Mouse (Mus musculus): ENCODE data around the gene Gm12355. TPM values are rescaled to one million over a fixed set of nuclear protein-coding genes. Genes with fewer than 3 reads are reported as not detected.
"Not testable (repeated sequence)": the region's sequence is repeated elsewhere in the genome, so short reads cannot be mapped to it uniquely, and the experiment has no call there.

Gene Gm12355
- polyA plus RNA-seq (2014; fragmentation: Nextera tagmentation; extraction: Ambion mirVana), result 1.2 and 1.4 TPM in 2 replicates

- H3K4me3 ChIP-seq (ENCODE audit: low read depth, low read length), result no peak within 1 kb of the TSS
- H3K27ac ChIP-seq (ENCODE audit: low read depth), result no peak within 1 kb of the TSS
- H3K36me3 ChIP-seq (ENCODE audit: insufficient read depth), result no peaks in the 10 kb centered on the region
- no peaks in the 10 kb centered on the region for H3K27me3 ChIP-seq (ENCODE audit: insufficient read depth, low read length)
- DNase-seq, result no peak
- no peak within 1 kb of the TSS for H3K9ac ChIP-seq
- H3K9me3 ChIP-seq (ENCODE audit: low read depth, low read length), result 0 out of 2 replicates have a peak, but pooled peaks cover 2% of the 10 kb centered on the region
- H3K4me1 ChIP-seq (ENCODE audit: insufficient read depth), result no peaks in the 10 kb centered on the region
- ATAC-seq (ENCODE audit: insufficient read depth), result no peak
- TF ChIP-seq CTCF (IDR thresholded peaks at IDR 0.05; ENCODE audit: low read depth), result no peak
- 83% methylated on average over 10 of the region's 10 CpGs for WGBS
- H3K4me2 ChIP-seq, result no peak within 1 kb of the TSS
Measured at GRCm38 (mm10) chr11:98625611-98626410, at the start of gene Gm12355, which contains the start of gene Gsdma3. TSS of gene Gm12355 (minus strand) at chr11:98625661. TSS of gene Gsdma3 (plus strand) at chr11:98626360.

- not testable (repeated sequence) for H3K9me3 ChIP-seq (ENCODE audit: low read depth, low read length); H3K4me2 ChIP-seq; H3K4me1 ChIP-seq (ENCODE audit: insufficient read depth); H3K27ac ChIP-seq (ENCODE audit: low read depth); H3K36me3 ChIP-seq (ENCODE audit: insufficient read depth); H3K9ac ChIP-seq; H3K4me3 ChIP-seq (ENCODE audit: low read depth, low read length); H3K27me3 ChIP-seq (ENCODE audit: insufficient read depth, low read length)
- ATAC-seq (ENCODE audit: insufficient read depth) (peak; percentile 56), DNase-seq (peak; percentile 77)
- TF ChIP-seq CTCF (IDR thresholded peaks at IDR 0.05; ENCODE audit: low read depth), result peak; percentile 67
- WGBS, result 5% methylated on average over 6 of the region's 7 CpGs
Measured at GRCm38 (mm10) chr11:98673136-98673535, 47.7 kb upstream of the Gm12355 start.

DNA sequence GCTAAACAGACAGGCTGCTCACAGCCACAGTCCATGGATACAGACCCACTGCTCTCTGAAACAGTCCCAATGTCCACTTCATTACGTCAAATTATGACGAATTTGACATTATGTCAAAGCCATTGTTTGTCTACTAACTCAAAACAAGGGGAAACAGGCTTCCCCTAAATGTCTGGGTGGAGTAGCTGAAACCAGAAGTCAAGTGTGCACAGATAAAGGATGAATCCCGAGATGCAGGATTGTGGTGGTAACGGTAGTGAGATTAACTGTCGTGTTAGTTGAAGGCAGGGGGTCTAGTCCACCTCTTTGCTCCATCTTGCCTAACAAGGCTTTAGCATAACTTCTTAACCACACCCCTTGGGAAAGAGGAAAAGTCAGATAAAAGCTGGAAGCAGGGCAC is 47.0 kb upstream of the Gm12355 start:
- no peak overlapping the region for H3K9ac ChIP-seq
- no peak overlapping the region for H3K4me3 ChIP-seq (ENCODE audit: low read depth, low read length)
- no peak for ATAC-seq (ENCODE audit: insufficient read depth)
- DNase-seq, result no peak
- H3K4me1 ChIP-seq (ENCODE audit: insufficient read depth), result no peaks in the 10 kb centered on the region
- 75% methylated on average over 5 of the region's 5 CpGs for WGBS
- no peaks in the 10 kb centered on the region for H3K9me3 ChIP-seq (ENCODE audit: low read depth, low read length)
- no peak for TF ChIP-seq CTCF (IDR thresholded peaks at IDR 0.05; ENCODE audit: low read depth)
- no peak overlapping the region for H3K4me2 ChIP-seq
- H3K36me3 ChIP-seq (ENCODE audit: insufficient read depth), result no peaks in the 10 kb centered on the region
- H3K27me3 ChIP-seq (ENCODE audit: insufficient read depth, low read length), result 0 out of 2 replicates have a peak, but pooled peaks cover 3% of the 10 kb centered on the region
- no peak overlapping the region for H3K27ac ChIP-seq (ENCODE audit: low read depth)

DNA sequence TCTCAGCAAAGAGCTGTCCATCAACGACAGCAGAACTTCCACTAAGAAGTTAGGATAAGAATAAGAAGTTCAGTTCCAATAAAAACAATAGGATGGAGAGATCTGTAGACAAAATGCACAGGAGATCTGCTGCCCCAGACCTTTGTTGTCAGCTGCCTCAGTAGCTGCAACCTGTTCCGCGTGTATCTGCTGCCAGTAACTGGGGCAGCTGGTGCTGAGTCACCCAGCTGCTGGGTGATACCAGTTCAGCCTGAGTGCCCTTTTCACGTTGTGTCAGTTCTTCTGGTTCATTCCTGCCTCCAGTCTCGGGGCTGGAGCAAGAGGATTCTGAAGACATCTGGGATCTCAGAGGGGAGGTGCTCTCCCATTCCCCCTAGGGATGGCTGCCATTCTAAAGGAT is 46.4 kb upstream of the Gm12355 start:
- H3K4me3 ChIP-seq (ENCODE audit: low read depth, low read length), result no peak overlapping the region
- no peak for TF ChIP-seq CTCF (IDR thresholded peaks at IDR 0.05; ENCODE audit: low read depth)
- H3K4me2 ChIP-seq, result no peak overlapping the region
- 0 out of 2 replicates have a peak, but pooled peaks cover 3% of the 10 kb centered on the region for H3K27me3 ChIP-seq (ENCODE audit: insufficient read depth, low read length)
- no peaks in the 10 kb centered on the region for H3K9me3 ChIP-seq (ENCODE audit: low read depth, low read length)
- H3K36me3 ChIP-seq (ENCODE audit: insufficient read depth), result no peaks in the 10 kb centered on the region
- H3K4me1 ChIP-seq (ENCODE audit: insufficient read depth), result no peaks in the 10 kb centered on the region
- WGBS, result 53% methylated on average over 5 of the region's 5 CpGs
- H3K9ac ChIP-seq, result no peak overlapping the region
- ATAC-seq (ENCODE audit: insufficient read depth) (no peak), DNase-seq (no peak)
- no peak overlapping the region for H3K27ac ChIP-seq (ENCODE audit: low read depth)

DNA sequence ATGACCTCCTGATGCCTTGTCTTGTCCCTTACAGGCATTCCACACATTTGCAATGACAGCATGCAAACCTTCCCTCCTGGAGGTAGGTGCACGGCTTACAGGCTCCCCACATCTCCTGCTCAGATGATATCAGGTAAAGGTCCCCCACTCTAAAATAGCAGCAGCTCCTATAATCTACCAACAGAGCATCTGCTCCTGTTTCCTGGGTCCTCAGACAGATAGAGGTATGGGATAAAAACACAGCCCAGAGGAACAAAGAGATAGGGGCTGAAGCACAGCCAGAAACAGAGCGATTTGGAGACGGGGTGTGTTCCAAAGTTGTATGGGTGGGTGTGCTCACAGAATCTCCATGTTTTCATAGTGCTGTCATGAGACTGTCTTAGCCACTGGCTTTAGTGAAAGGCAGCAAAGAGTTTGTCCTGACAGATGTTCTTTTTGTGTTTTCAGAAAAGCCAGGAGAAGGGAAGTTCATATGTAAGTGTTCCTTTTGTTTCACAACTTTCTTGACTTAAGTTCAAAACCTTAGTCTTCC is 45.9 kb upstream of the Gm12355 start:
- no peak for ATAC-seq (ENCODE audit: insufficient read depth)
- WGBS, result 57% methylated on average over 3 of the region's 3 CpGs
- Histone ChIP-seq H3K27me3 (ENCODE audit: insufficient read depth, low read length) (0 out of 2 replicates have a peak, but pooled peaks cover 3% of the 10 kb centered on the region), H3K4me2 (no peak overlapping the region), H3K27ac (ENCODE audit: low read depth) (no peak overlapping the region), H3K9ac (no peak overlapping the region), H3K4me3 (ENCODE audit: low read depth, low read length) (no peak overlapping the region), H3K36me3 (ENCODE audit: insufficient read depth) (no peaks in the 10 kb centered on the region), H3K9me3 (ENCODE audit: low read depth, low read length) (no peaks in the 10 kb centered on the region), H3K4me1 (ENCODE audit: insufficient read depth) (no peaks in the 10 kb centered on the region)
- DNase-seq, result no peak
- TF ChIP-seq CTCF (IDR thresholded peaks at IDR 0.05; ENCODE audit: low read depth), result no peak

DNA sequence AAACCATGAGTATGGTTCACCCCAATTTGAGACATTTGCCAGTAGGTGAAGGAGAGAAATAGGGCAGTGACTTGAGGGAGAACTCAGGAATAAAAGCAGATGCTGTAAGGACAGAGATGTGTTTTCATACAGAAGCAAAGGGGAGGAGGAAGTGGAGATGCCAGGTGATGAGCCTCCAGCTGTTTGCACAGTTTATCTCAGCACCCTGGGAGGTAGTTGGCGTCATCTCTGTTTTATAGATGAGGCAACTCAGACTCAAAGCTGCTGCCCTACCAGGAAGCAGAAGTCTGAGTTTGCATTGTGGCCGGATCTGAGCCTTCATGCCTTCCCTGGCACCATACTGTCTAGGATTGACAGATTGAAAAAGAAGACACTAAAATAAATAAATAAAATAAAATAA is 43.5 kb upstream of the Gm12355 start:
- WGBS, result 40% methylated on average over 2 of the region's 2 CpGs

GRCm38 (mm10) chr11:98664091-98664490 is 38.6 kb upstream of the Gm12355 start, which contains the start of gene Gsdma:
TSS of gene Gsdma (plus strand) at chr11:98664351.
- DNase-seq, result no peak
- H3K36me3 ChIP-seq (ENCODE audit: insufficient read depth), result no peaks in the 10 kb centered on the region
- no peak within 1 kb of the TSS for H3K4me2 ChIP-seq
- H3K4me1 ChIP-seq (ENCODE audit: insufficient read depth), result no peaks in the 10 kb centered on the region
- H3K4me3 ChIP-seq (ENCODE audit: low read depth, low read length), result no peak within 1 kb of the TSS
- H3K9ac ChIP-seq, result no peak within 1 kb of the TSS
- H3K27ac ChIP-seq (ENCODE audit: low read depth), result no peak within 1 kb of the TSS
- no peak for TF ChIP-seq CTCF (IDR thresholded peaks at IDR 0.05; ENCODE audit: low read depth)
- 25% methylated on average over 4 of the region's 4 CpGs for WGBS
- no peaks in the 10 kb centered on the region for H3K9me3 ChIP-seq (ENCODE audit: low read depth, low read length)
- ATAC-seq (ENCODE audit: insufficient read depth), result no peak
- 0 out of 2 replicates have a peak, but pooled peaks cover 3% of the 10 kb centered on the region for H3K27me3 ChIP-seq (ENCODE audit: insufficient read depth, low read length)

More for the DNA sequence above, 43.5 kb upstream of the Gm12355 start:
- no peak overlapping the region for H3K27ac ChIP-seq (ENCODE audit: low read depth)
- no peaks in the 10 kb centered on the region for H3K4me1 ChIP-seq (ENCODE audit: insufficient read depth)
- no peak for TF ChIP-seq CTCF (IDR thresholded peaks at IDR 0.05; ENCODE audit: low read depth)
- no peak overlapping the region for H3K4me3 ChIP-seq (ENCODE audit: low read depth, low read length)
- H3K27me3 ChIP-seq (ENCODE audit: insufficient read depth, low read length), result 0 out of 2 replicates have a peak, but pooled peaks cover 3% of the 10 kb centered on the region
- H3K36me3 ChIP-seq (ENCODE audit: insufficient read depth), result no peaks in the 10 kb centered on the region
- no peak overlapping the region for H3K9ac ChIP-seq
- H3K4me2 ChIP-seq, result no peak overlapping the region
- no peak for DNase-seq
- H3K9me3 ChIP-seq (ENCODE audit: low read depth, low read length), result no peaks in the 10 kb centered on the region
- ATAC-seq (ENCODE audit: insufficient read depth), result no peak
